Comparison of ENCODE assay signal across 8 mouse cellular contexts in the genomic region with DNA sequence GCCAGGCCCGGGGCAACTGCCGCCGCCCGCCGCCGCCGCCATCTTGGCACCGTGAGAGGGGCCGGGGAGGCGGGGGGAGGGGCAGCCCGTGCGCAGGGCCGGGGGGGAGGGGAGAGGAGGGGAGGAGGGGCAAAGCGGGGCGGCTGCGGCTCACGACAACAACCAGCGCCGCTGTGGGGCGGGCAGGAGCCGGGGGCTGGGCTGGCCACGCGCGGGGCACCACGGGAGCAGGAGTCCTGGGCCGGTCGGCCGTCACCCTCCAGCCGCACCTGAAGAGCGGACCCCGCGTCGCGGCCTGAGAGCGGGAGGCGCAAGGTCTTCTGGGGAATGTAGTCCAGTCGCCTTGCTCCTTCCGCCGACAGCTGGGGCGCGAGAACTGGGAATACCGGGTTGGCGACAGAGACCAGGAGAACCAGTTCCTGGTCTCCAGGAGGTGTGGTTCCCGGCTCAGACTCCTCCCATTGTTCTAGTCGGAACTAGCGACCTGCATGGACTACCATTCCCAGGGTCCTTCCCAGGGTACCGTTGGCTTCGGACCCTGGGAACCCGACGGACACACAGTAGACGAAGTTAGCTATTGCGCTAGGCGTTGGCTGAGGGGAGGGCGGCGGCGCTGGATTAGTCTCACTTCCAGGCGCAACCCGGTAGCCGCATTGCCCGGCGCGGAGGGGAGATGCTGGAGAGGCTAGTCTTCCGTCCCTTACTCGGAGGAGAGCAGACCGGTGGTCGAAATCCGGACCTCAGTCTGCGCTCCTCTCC. TPM values are rescaled to one million over a fixed set of nuclear protein-coding genes. Genes with fewer than 3 reads are reported as not detected.
A peak's percentile ranks its signal among the peaks of the same experiment; 100 is the strongest.
DNase-seq lines count a peak whose midpoint lies in the region; ATAC-seq lines count a peak whose summit lies in the region.

A gene (minus strand): TSS at position 51 of the 759 bp plus-strand sequence.

- H3K27ac ChIP-seq in hindbrain, embryonic 15.5 days (replicated peaks) = peak within 1 kb of the TSS; percentile 92

- H3K4me2 ChIP-seq in hindbrain, embryonic 15.5 days = peak within 1 kb of the TSS; percentile 92

- peaks cover 25% of the 10 kb centered on the region for H3K36me3 ChIP-seq in hindbrain, embryonic 15.5 days

- peaks cover 27% of the 10 kb centered on the region for H3K4me1 ChIP-seq in hindbrain, embryonic 15.5 days (replicated peaks)

- no peaks in the 10 kb centered on the region for H3K9me3 ChIP-seq in hindbrain, embryonic 15.5 days

- peak within 1 kb of the TSS; percentile 70 for H3K4me3 ChIP-seq in hindbrain, embryonic 15.5 days

- peak; percentile 96 for ATAC-seq in hindbrain, embryonic 15.5 days (ENCODE audit: low FRiP score, low read depth)

- H3K9ac ChIP-seq in hindbrain, embryonic 15.5 days = peak within 1 kb of the TSS; percentile 97

- peak; percentile 86 for DNase-seq in T-cell, adult 2 months (ENCODE audit: low spot score)
- DNase-seq in cerebellum, postnatal 36 days = peak; percentile 93 to 97
- DNase-seq in frontal cortex, postnatal 36 days (ENCODE audit: low spot score in 2 of 2) = peak; percentile 96 to 97
- peak; percentile 95 for DNase-seq in left cerebral cortex, adult 11 months (ENCODE audit: low spot score)
- peak; percentile 97 to 99 for DNase-seq in lung, postnatal 4 days
- peak; percentile 93 for DNase-seq in retina, postnatal 7 days (ENCODE audit: low read depth, low spot score)
- peak; percentile 95 for DNase-seq in urinary bladder, adult 2 months (ENCODE audit: low spot score)

- 1% methylated on average over 62 of the region's 68 CpGs for WGBS in hindbrain, embryonic 15.5 days

- H3K27me3 ChIP-seq in hindbrain, embryonic 15.5 days = no peaks in the 10 kb centered on the region

RNA-seq across cellular contexts. Expression of the gene that starts here (rescaled TPM):
- 9.2 and 9.8 TPM in 2 replicates for polyA plus RNA-seq in hindbrain, embryonic 15.5 days (2015; fragmentation: Nextera tagmentation; extraction: Ambion mirVana)
- polyA plus RNA-seq in urinary bladder, adult 2 months (2012; rRNA removed) = 38.3 and 40.2 TPM in 2 replicates

Comparison
In these comparisons a context has a peak if more than half of its experiments do, and no peak if none do; other contexts are left out.
1. Peak in every context shown above with its lines: DNase-seq, ATAC-seq, H3K4me3 ChIP-seq and H3K27ac ChIP-seq.